Mouse (Mus musculus): ENCODE measurements around the gene Gjb4. TPM values are rescaled to one million over a fixed set of nuclear protein-coding genes. Genes with fewer than 3 reads are reported as not detected.

The Gjb4 gene
- total and polyA plus RNA-seq, 2 experiments from 2014 or later, result not detected

DNA sequence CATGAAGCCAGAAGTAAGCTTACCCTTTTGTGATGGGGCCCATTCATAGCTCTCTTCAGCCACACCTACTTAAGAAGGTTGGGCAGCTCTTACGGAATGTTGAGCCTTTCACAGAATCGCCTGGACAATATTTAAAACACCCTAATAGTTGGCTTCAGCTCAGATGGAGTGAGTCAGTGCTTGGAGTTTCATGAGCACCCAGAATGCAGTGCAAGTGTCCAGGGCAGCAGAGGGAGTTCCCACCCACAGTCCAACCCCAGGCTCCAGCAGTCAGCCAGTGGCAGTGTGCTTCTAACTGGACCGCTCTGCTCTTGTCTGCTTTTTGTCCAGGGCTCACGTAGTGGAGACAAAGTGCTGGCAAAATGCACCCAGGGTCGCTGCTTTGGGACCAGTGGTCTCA lies 17.7 kb upstream of the Gjb4 start:
- 27% methylated on average over 5 of the region's 5 CpGs for WGBS
- no peak overlapping the region for H3K4me3 ChIP-seq (ENCODE audit: low read depth, low read length)
- H3K4me1 ChIP-seq (ENCODE audit: control insufficient read depth, insufficient read depth), result 0 out of 2 replicates have a peak, but pooled peaks cover 4% of the 10 kb centered on the region
- 0 out of 2 replicates have a peak overlapping the region, but pooled peaks have one; percentile 43 for H3K27ac ChIP-seq (ENCODE audit: low read depth)
- H3K36me3 ChIP-seq (replicated peaks; ENCODE audit: control insufficient read depth, insufficient read depth, low read length), result no peaks in the 10 kb centered on the region
- ATAC-seq (ENCODE audit: insufficient read depth, low read depth), result peak; percentile 69
- TF ChIP-seq EP300 (IDR thresholded peaks at IDR 0.05; ENCODE audit: low read depth), result no peak
- TF ChIP-seq CTCF (IDR thresholded peaks at IDR 0.05; ENCODE audit: low read depth), result no peak
- no peak overlapping the region for H3K4me2 ChIP-seq (ENCODE audit: low read depth, low read length)
- no peaks in the 10 kb centered on the region for H3K9me3 ChIP-seq (replicated peaks; ENCODE audit: control insufficient read depth, low read length)
- no peak overlapping the region for H3K9ac ChIP-seq (replicated peaks; ENCODE audit: low read depth, low read length)
- peak; percentile 56 for DNase-seq (ENCODE audit: low spot score)
- 0 out of 2 replicates have a peak, but pooled peaks cover 3% of the 10 kb centered on the region for H3K27me3 ChIP-seq (ENCODE audit: control insufficient read depth, insufficient read depth, low read length)

DNA sequence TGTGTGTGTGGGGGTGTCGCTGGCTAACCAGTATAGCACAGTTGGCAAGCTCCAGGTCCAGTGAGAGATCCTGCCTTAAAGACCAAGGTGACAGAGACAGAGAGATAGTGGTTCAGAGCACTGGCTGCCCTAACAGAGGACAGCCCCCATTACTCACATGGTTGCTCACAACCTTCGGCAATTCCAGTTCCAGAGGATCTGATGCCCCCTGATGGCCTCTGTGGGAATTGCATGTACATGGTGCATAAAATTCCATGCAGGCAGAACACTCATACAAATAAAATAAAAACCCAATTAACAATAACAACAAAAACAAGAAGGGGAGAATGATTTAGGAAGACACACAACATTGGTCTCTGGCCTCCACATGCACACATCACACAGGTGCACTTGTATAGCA lies 16.6 kb upstream of the Gjb4 start:
- no peak overlapping the region for H3K9ac ChIP-seq (replicated peaks; ENCODE audit: low read depth, low read length)
- H3K36me3 ChIP-seq (replicated peaks; ENCODE audit: control insufficient read depth, insufficient read depth, low read length), result no peaks in the 10 kb centered on the region
- no peak overlapping the region for H3K4me2 ChIP-seq (ENCODE audit: low read depth, low read length)
- H3K4me1 ChIP-seq (ENCODE audit: control insufficient read depth, insufficient read depth), result 0 out of 2 replicates have a peak, but pooled peaks cover 4% of the 10 kb centered on the region
- H3K27ac ChIP-seq (ENCODE audit: low read depth), result no peak overlapping the region
- 0 out of 2 replicates have a peak, but pooled peaks cover 3% of the 10 kb centered on the region for H3K27me3 ChIP-seq (ENCODE audit: control insufficient read depth, insufficient read depth, low read length)
- H3K9me3 ChIP-seq (replicated peaks; ENCODE audit: control insufficient read depth, low read length), result no peaks in the 10 kb centered on the region
- no peak for ATAC-seq (ENCODE audit: insufficient read depth, low read depth)
- no peak overlapping the region for H3K4me3 ChIP-seq (ENCODE audit: low read depth, low read length)
- DNase-seq (ENCODE audit: low spot score), result no peak
- TF ChIP-seq CTCF (IDR thresholded peaks at IDR 0.05; ENCODE audit: low read depth) (peak; percentile 21; the same call in 1 of the 2 replicates), EP300 (IDR thresholded peaks at IDR 0.05; ENCODE audit: low read depth) (no peak)
- WGBS, result 46% methylated on average over 2 of the region's 2 CpGs

DNA sequence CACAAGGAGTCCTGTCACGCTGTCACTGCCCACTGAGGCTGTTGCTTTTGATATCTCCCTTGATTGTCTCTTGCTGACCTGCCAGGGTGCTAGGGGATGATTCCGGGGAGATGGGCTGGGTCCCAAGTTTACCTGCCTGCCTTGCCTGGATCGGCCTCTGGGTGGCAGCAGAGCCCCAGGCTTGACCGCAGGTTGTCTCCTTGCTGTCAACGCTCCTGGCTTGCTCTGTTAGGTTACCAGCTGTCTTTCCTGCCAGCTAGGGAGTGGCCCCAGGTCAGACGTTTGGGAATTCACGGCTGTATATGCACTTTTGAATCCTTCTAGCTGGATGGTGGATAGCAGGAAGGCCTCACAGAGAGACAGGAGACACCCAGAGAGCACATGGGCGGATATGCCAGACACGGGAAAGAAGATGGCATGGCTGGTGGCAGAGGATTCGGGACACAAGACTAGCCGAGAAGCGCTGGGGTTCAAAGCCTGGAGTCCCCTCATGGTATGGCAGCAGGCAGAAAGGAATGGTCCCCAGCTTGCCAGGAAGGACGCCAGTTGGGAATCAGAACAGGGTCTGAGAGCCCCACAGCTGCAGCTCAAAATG lies 14.6 kb upstream of the Gjb4 start:
- TF ChIP-seq EP300 (IDR thresholded peaks at IDR 0.05; ENCODE audit: low read depth) (no peak), CTCF (IDR thresholded peaks at IDR 0.05; ENCODE audit: low read depth) (peak; percentile 97)
- DNase-seq (ENCODE audit: low spot score) (peak; percentile 51), ATAC-seq (ENCODE audit: insufficient read depth, low read depth) (0 out of 2 replicates have a peak, but pooled peaks have one; percentile 27)
- WGBS, result 28% methylated on average over 13 of the region's 13 CpGs
- 0 out of 2 replicates have a peak, but pooled peaks cover 2% of the 10 kb centered on the region for H3K4me1 ChIP-seq (ENCODE audit: control insufficient read depth, insufficient read depth)
- no peaks in the 10 kb centered on the region for H3K36me3 ChIP-seq (replicated peaks; ENCODE audit: control insufficient read depth, insufficient read depth, low read length)
- H3K27ac ChIP-seq (ENCODE audit: low read depth), result no peak overlapping the region
- 0 out of 2 replicates have a peak, but pooled peaks cover 3% of the 10 kb centered on the region for H3K27me3 ChIP-seq (ENCODE audit: control insufficient read depth, insufficient read depth, low read length)
- H3K9ac ChIP-seq (replicated peaks; ENCODE audit: low read depth, low read length), result no peak overlapping the region
- H3K4me3 ChIP-seq (ENCODE audit: low read depth, low read length), result no peak overlapping the region
- H3K9me3 ChIP-seq (replicated peaks; ENCODE audit: control insufficient read depth, low read length), result no peaks in the 10 kb centered on the region
- no peak overlapping the region for H3K4me2 ChIP-seq (ENCODE audit: low read depth, low read length)

DNA sequence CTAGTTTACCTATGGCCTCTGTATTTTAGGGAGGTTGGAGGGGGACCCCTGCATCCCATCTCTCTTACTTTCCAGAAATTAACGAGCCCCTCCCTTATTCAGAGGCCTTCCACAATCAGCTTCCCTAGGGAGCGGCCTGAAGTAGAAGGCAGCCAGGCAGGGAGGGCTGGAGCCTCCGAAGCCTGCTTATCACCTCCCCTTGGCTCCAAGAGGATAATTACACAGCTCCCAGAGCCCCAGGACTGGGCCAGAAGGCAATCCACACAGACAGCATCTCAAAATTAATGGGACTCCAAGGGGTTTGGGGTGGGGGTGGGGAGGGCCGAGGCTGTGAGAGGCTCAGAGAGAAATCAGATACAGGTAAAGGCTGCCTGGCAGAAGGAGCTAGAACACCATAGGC lies 12.0 kb upstream of the Gjb4 start:
- H3K4me3 ChIP-seq (ENCODE audit: low read depth, low read length), result no peak overlapping the region
- DNase-seq (ENCODE audit: low spot score) (no peak), ATAC-seq (ENCODE audit: insufficient read depth, low read depth) (no peak)
- no peak overlapping the region for H3K27ac ChIP-seq (ENCODE audit: low read depth)
- H3K4me2 ChIP-seq (ENCODE audit: low read depth, low read length), result no peak overlapping the region
- 12% methylated on average over 4 of the region's 4 CpGs for WGBS
- no peaks in the 10 kb centered on the region for H3K9me3 ChIP-seq (replicated peaks; ENCODE audit: control insufficient read depth, low read length)
- H3K4me1 ChIP-seq (ENCODE audit: control insufficient read depth, insufficient read depth), result no peaks in the 10 kb centered on the region
- H3K9ac ChIP-seq (replicated peaks; ENCODE audit: low read depth, low read length), result no peak overlapping the region
- TF ChIP-seq CTCF (IDR thresholded peaks at IDR 0.05; ENCODE audit: low read depth) (no peak), EP300 (IDR thresholded peaks at IDR 0.05; ENCODE audit: low read depth) (no peak)
- H3K36me3 ChIP-seq (replicated peaks; ENCODE audit: control insufficient read depth, insufficient read depth, low read length), result no peaks in the 10 kb centered on the region
- no peaks in the 10 kb centered on the region for H3K27me3 ChIP-seq (ENCODE audit: control insufficient read depth, insufficient read depth, low read length)

DNA sequence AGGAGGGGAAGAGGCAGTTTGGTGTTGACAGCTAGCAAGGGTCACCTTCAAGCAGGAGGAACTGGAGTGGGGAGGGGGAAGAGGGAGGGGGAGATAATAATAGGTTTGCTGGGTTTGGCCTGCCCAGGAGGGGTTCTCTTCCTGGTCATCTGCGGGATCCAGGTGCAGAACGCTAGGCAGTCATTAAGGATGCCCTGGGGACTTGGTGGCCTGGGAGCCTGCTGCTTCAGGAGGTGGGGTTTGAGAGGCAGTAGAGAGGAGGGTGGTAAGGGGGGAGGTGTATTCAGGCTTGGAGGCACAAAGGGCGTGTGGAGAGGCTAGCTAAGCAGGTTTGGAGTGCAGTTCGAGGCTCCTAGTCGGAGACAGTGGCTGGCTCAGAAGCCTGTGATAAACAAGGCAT lies 11.6 kb upstream of the Gjb4 start:
- 28% methylated on average over 5 of the region's 5 CpGs for WGBS
- H3K27ac ChIP-seq (ENCODE audit: low read depth), result no peak overlapping the region
- H3K4me2 ChIP-seq (ENCODE audit: low read depth, low read length), result no peak overlapping the region

More for the DNA sequence above, 11.6 kb upstream of the Gjb4 start:
- Histone ChIP-seq H3K36me3 (replicated peaks; ENCODE audit: control insufficient read depth, insufficient read depth, low read length) (no peaks in the 10 kb centered on the region), H3K9ac (replicated peaks; ENCODE audit: low read depth, low read length) (no peak overlapping the region), H3K27me3 (ENCODE audit: control insufficient read depth, insufficient read depth, low read length) (no peaks in the 10 kb centered on the region), H3K9me3 (replicated peaks; ENCODE audit: control insufficient read depth, low read length) (no peaks in the 10 kb centered on the region), H3K4me3 (ENCODE audit: low read depth, low read length) (no peak overlapping the region), H3K4me1 (ENCODE audit: control insufficient read depth, insufficient read depth) (no peaks in the 10 kb centered on the region)
- TF ChIP-seq EP300 (IDR thresholded peaks at IDR 0.05; ENCODE audit: low read depth) (no peak), CTCF (IDR thresholded peaks at IDR 0.05; ENCODE audit: low read depth) (no peak)
- no peak for DNase-seq (ENCODE audit: low spot score)
- ATAC-seq (ENCODE audit: insufficient read depth, low read depth), result peak; percentile 47; the same call in 1 of the 2 replicates

Data from heart, postnatal 0 days (tissue).